18 mouse cellular contexts compared by ENCODE assay signal in genomic region chr6:7952208-7952607, GRCm38 (mm10).
DNase-seq lines count a peak whose midpoint lies in the region; ATAC-seq and TF ChIP-seq lines count a peak whose summit lies in the region.
"Had no signal": no experiment of that assay in that cellular context is flagged by ENCODE, and none has a peak within 500 bp of the region (broad histone marks: within the 10 kb centered on the region; RNA-seq: fewer than 3 reads in every experiment).

No protein-coding gene starts in this region.

- no peak overlapping the region for H3K9ac ChIP-seq in forebrain, embryonic 14.5 days (ENCODE audit: low read length)
- no peak overlapping the region for H3K9ac ChIP-seq in forebrain, embryonic 11.5 days (ENCODE audit: low read length)
- no peak overlapping the region for H3K9ac ChIP-seq in hindbrain, embryonic 14.5 days
- no peak overlapping the region for H3K9ac ChIP-seq in hindbrain, embryonic 16.5 days (ENCODE audit: low read depth, low read length)
- H3K9ac ChIP-seq in midbrain, embryonic 15.5 days = no peak overlapping the region
- H3K9ac ChIP-seq: embryonic facial prominence, embryonic 13.5 days; heart, embryonic 15.5 days; hindbrain, embryonic 15.5 days had no signal

- no peak overlapping the region for H3K4me3 ChIP-seq in forebrain, embryonic 14.5 days (ENCODE audit: low read depth, low read length)
- no peak overlapping the region for H3K4me3 ChIP-seq in forebrain, embryonic 11.5 days (ENCODE audit: low read depth, low read length)
- H3K4me3 ChIP-seq in hindbrain, embryonic 14.5 days (replicated peaks; ENCODE audit: low read length) = no peak overlapping the region
- H3K4me3 ChIP-seq in hindbrain, embryonic 16.5 days (ENCODE audit: low read length) = no peak overlapping the region
- H3K4me3 ChIP-seq in midbrain, embryonic 15.5 days = no peak overlapping the region
- H3K4me3 ChIP-seq: embryonic facial prominence, embryonic 13.5 days; heart, embryonic 10.5 days; heart, embryonic 15.5 days; hindbrain, embryonic 15.5 days had no signal

- H3K4me1 ChIP-seq in forebrain, embryonic 14.5 days (ENCODE audit: control insufficient read depth, insufficient read depth, low read length) = no peaks in the 10 kb centered on the region
- H3K4me1 ChIP-seq in forebrain, embryonic 11.5 days (replicated peaks; ENCODE audit: control insufficient read depth, insufficient read depth, low read length) = no peaks in the 10 kb centered on the region
- no peaks in the 10 kb centered on the region for H3K4me1 ChIP-seq in hindbrain, embryonic 14.5 days (replicated peaks; ENCODE audit: control insufficient read depth, insufficient read depth, low read length)
- H3K4me1 ChIP-seq in hindbrain, embryonic 16.5 days (ENCODE audit: control insufficient read depth, insufficient read depth, low read depth, low read length) = no peaks in the 10 kb centered on the region
- H3K4me1 ChIP-seq in midbrain, embryonic 15.5 days = no peaks in the 10 kb centered on the region
- H3K4me1 ChIP-seq: embryonic facial prominence, embryonic 13.5 days; hindbrain, embryonic 15.5 days had no signal

- no peak for TF ChIP-seq CTCF in brain, embryonic 14.5 days (IDR thresholded peaks at IDR 0.05; ENCODE audit: borderline replicate concordance, extremely low read depth, insufficient read depth, insufficient read length)

- no peaks in the 10 kb centered on the region for H3K9me3 ChIP-seq in forebrain, embryonic 14.5 days (replicated peaks; ENCODE audit: control insufficient read depth, low read length)
- no peaks in the 10 kb centered on the region for H3K9me3 ChIP-seq in forebrain, embryonic 11.5 days (ENCODE audit: control insufficient read depth, low read length)
- no peaks in the 10 kb centered on the region for H3K9me3 ChIP-seq in hindbrain, embryonic 14.5 days (ENCODE audit: control insufficient read depth, low read length)
- H3K9me3 ChIP-seq in hindbrain, embryonic 16.5 days (ENCODE audit: control insufficient read depth, low read length) = no peaks in the 10 kb centered on the region
- H3K9me3 ChIP-seq in midbrain, embryonic 15.5 days = no peaks in the 10 kb centered on the region
- H3K9me3 ChIP-seq: embryonic facial prominence, embryonic 13.5 days; heart, embryonic 10.5 days; heart, embryonic 15.5 days; hindbrain, embryonic 15.5 days had no signal

- no peaks in the 10 kb centered on the region for H3K27me3 ChIP-seq in forebrain, embryonic 14.5 days (replicated peaks; ENCODE audit: control insufficient read depth, insufficient read depth, low read length)
- no peaks in the 10 kb centered on the region for H3K27me3 ChIP-seq in forebrain, embryonic 11.5 days (ENCODE audit: control insufficient read depth, insufficient read depth, low read length)
- H3K27me3 ChIP-seq in hindbrain, embryonic 14.5 days (ENCODE audit: control insufficient read depth, insufficient read depth, low read length) = no peaks in the 10 kb centered on the region
- no peaks in the 10 kb centered on the region for H3K27me3 ChIP-seq in hindbrain, embryonic 16.5 days (replicated peaks; ENCODE audit: control insufficient read depth, insufficient read depth, low read length)
- H3K27me3 ChIP-seq in midbrain, embryonic 15.5 days (replicated peaks) = no peaks in the 10 kb centered on the region
- H3K27me3 ChIP-seq: embryonic facial prominence, embryonic 13.5 days; heart, embryonic 15.5 days; hindbrain, embryonic 15.5 days had no signal

- peak; percentile 52; the same call in 1 of the 2 replicates for ATAC-seq in forebrain, embryonic 14.5 days
- ATAC-seq in forebrain, embryonic 11.5 days (replicated peaks; ENCODE audit: low FRiP score) = no peak
- ATAC-seq in hindbrain, embryonic 14.5 days (ENCODE audit: low FRiP score) = no peak; the same call in 1 of the 2 replicates
- no peak for ATAC-seq in hindbrain, embryonic 16.5 days
- ATAC-seq in midbrain, embryonic 15.5 days (replicated peaks) = peak; percentile 39; the same call in 1 of the 2 replicates

- no peaks in the 10 kb centered on the region for H3K36me3 ChIP-seq in forebrain, embryonic 14.5 days (ENCODE audit: control insufficient read depth, insufficient read depth, low read length)
- H3K36me3 ChIP-seq in forebrain, embryonic 11.5 days (ENCODE audit: control insufficient read depth, insufficient read depth, low read length) = no peaks in the 10 kb centered on the region
- H3K36me3 ChIP-seq in hindbrain, embryonic 14.5 days (replicated peaks; ENCODE audit: control insufficient read depth, insufficient read depth) = no peaks in the 10 kb centered on the region
- no peaks in the 10 kb centered on the region for H3K36me3 ChIP-seq in hindbrain, embryonic 16.5 days (ENCODE audit: control insufficient read depth, insufficient read depth, low read length)
- H3K36me3 ChIP-seq in midbrain, embryonic 15.5 days (replicated peaks) = no peaks in the 10 kb centered on the region
- H3K36me3 ChIP-seq: embryonic facial prominence, embryonic 13.5 days; heart, embryonic 10.5 days; heart, embryonic 15.5 days; hindbrain, embryonic 15.5 days had no signal

- TF ChIP-seq POLR2A in brain, embryonic 14.5 days (IDR thresholded peaks at IDR 0.05; ENCODE audit: borderline replicate concordance, extremely low read depth, insufficient read depth, insufficient read length, poor library complexity, severe bottlenecking) = no peak

- H3K27ac ChIP-seq in forebrain, embryonic 14.5 days (ENCODE audit: low read depth, low read length) = no peak overlapping the region
- no peak overlapping the region for H3K27ac ChIP-seq in forebrain, embryonic 11.5 days (ENCODE audit: low read depth, low read length)
- 0 out of 2 replicates have a peak overlapping the region, but pooled peaks have one; percentile 27 for H3K27ac ChIP-seq in hindbrain, embryonic 14.5 days
- H3K27ac ChIP-seq in hindbrain, embryonic 16.5 days (ENCODE audit: low read depth, low read length) = no peak overlapping the region
- H3K27ac ChIP-seq in midbrain, embryonic 15.5 days = no peak overlapping the region
- H3K27ac ChIP-seq: embryonic facial prominence, embryonic 13.5 days; heart, embryonic 10.5 days; heart, embryonic 15.5 days; hindbrain, embryonic 15.5 days had no signal

- WGBS in forebrain, embryonic 14.5 days = 36% methylated on average over 2 of the region's 2 CpGs
- WGBS in forebrain, embryonic 11.5 days = 28% methylated on average over 2 of the region's 2 CpGs
- 40% methylated on average over 2 of the region's 2 CpGs for WGBS in hindbrain, embryonic 14.5 days
- 40% methylated on average over 2 of the region's 2 CpGs for WGBS in hindbrain, embryonic 16.5 days
- 35% methylated on average over 2 of the region's 2 CpGs for WGBS in midbrain, embryonic 15.5 days

- no peak overlapping the region for H3K4me2 ChIP-seq in forebrain, embryonic 14.5 days (ENCODE audit: low read length)
- no peak overlapping the region for H3K4me2 ChIP-seq in forebrain, embryonic 11.5 days (ENCODE audit: low read depth, low read length, severe bottlenecking)
- H3K4me2 ChIP-seq in hindbrain, embryonic 14.5 days (replicated peaks) = no peak overlapping the region
- no peak overlapping the region for H3K4me2 ChIP-seq in hindbrain, embryonic 16.5 days (ENCODE audit: low read length)
- no peak overlapping the region for H3K4me2 ChIP-seq in midbrain, embryonic 15.5 days
- H3K4me2 ChIP-seq: embryonic facial prominence, embryonic 13.5 days; heart, embryonic 15.5 days; hindbrain, embryonic 15.5 days had no signal

- DNase-seq in forebrain, embryonic 14.5 days (ENCODE audit: low spot score) = peak; percentile 7
- no peak for DNase-seq in forebrain, embryonic 11.5 days (ENCODE audit: low spot score)
- DNase-seq in hindbrain, embryonic 14.5 days (ENCODE audit: low spot score) = no peak
- peak; percentile 52 for DNase-seq in brain, embryonic 14.5 days (ENCODE audit: low read depth)
- no peak for DNase-seq in spleen, postnatal 36 days (ENCODE audit: low spot score in 2 of 2)
- DNase-seq: adrenal gland, postnatal 10 days; cerebellum, adult 11-12 months; cerebellum, adult 9-10 months; cerebellum, postnatal 25 days; gastrocnemius, postnatal 36 days; heart, adult 18-20 months; heart, postnatal 14 days had no signal

Comparison
In these comparisons a context has a peak if more than half of its experiments do, and no peak if none do; other contexts are left out.
1. ATAC-seq: peak in forebrain, embryonic 14.5 days (single experiment) and midbrain, embryonic 15.5 days (single experiment); none in forebrain, embryonic 11.5 days (single experiment), hindbrain, embryonic 14.5 days (single experiment) and hindbrain, embryonic 16.5 days (single experiment).
2. DNase-seq: peak in forebrain, embryonic 14.5 days (single experiment) and brain, embryonic 14.5 days (single experiment); none in forebrain, embryonic 11.5 days (single experiment), hindbrain, embryonic 14.5 days (single experiment) and spleen, postnatal 36 days (0 of 2).